Mouse (Mus musculus) embryo, embryonic 10.5 days (tissue): ENCODE data around the gene Adam20.
"Not testable (repeated sequence)": the region's sequence is repeated elsewhere in the genome, so short reads cannot be mapped to it uniquely, and the experiment has no call there.

Source experiments
- DNase-seq: peaks from one replicate; pipeline ENCODE4 v3.0.0-alpha.2; 2015; ENCODE audit warnings: low spot score

Adam20 gene

DNA sequence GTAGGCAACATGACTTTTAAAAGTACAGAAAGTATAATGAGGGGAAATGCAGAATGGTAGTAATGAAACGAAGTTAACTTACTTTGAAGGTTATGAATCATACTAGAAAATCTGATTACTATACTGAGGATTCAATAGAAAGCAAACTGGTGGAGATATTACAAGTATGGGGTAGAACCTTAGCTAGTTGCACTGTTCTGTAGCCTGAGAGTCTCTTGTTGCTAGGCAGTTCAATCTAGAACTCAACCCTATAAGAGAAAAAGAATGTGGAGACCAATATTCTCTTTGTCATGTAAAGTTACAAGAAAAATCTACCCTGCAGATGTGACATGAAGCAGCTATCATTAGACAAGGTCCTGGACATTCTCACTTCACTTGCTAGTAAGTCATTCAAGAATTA is at the start of gene Adam20:
TSS of gene Adam20 (plus strand) at position 301 of the 400 bp plus-strand sequence.
- not testable (repeated sequence) for DNase-seq

DNA sequence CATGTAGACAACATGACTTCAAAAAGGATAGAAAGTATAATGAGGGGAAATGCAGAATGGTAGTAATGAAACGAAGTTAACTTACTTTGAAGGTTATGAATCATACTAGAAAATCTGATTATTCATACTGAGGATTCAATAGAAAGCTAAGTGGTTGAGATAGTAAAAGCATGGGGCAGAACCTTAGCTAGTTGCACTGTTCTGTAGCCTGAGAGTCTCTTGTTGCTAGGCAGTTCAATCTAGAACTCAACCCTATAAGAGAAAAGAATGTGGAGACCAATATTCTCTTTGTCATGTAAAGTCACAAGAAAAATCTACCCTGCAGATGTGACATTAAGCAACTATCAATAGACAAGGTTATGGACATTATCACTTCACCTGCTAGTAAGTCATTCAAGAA is 41.2 kb upstream of the Adam20 start, which contains the start of gene Adam25:
TSS of gene Adam25 (plus strand) at position 301 of the 400 bp plus-strand sequence.
- DNase-seq, result not testable (repeated sequence)

DNA sequence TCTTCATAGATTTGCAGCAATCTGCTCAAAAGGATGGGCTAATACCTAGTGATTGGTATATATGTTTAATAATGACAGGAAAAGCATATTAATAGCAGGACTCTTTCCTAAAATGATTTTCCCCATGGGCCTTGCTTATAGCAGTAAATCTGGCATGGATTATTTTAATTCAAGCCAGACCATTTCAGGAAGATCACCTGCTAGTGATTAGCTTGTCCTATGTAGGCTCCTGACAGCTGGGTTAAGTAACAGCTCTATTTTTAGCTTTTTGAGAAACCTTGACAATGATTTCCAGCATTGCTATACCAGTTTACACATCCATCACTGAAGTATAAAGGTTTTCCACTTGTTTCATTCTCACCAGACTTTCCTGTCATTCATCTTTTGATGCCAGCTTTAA is 9.8 kb upstream of the Adam20 start:
- peak; percentile 43 for DNase-seq

DNA sequence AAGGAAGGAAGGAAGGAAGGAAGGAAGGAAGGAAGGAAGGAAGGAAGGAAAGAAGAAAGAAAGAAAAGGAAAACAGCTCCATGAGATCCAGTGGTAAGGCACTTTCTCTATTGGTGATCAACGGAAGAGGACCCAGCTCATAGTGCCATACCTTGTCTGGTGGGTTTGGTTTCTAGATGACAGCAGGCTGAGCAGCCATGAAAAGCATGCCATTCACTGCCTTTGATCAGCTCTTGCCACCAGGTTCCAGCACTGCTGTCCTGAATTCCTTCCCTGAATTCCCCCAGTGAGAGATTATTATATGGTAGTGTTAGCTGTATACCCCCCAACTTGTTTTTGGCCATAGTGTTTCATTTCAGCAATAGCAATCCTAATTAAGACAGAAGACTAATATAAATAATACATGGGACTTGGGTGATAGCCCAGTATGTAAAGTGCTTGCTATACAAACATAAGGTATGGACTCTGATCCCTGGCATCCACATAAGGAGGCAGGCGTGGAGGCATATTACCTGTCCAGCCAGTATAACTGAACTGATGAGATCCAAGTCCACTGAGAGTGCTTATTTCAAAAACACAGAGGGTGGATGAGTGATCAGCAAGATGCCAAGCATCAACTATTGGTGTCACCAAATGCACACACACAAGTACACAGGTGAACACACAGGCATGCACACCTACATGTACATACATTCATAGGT is 10.5 kb downstream of the Adam20 start:
- DNase-seq, result no peak
